Mouse (Mus musculus): ENCODE measurements at regions not wholly inside any gene's neighbourhood (a gene's known extent, or its start where the extent isn't known, plus 50 kb on each side); places are given as distances from the start of the nearest gene placed in this dataset.

- no peak for TF ChIP-seq CTCF (IDR thresholded peaks at IDR 0.05; ENCODE audit: borderline replicate concordance, control insufficient read depth, extremely low read depth, insufficient read depth, low read length, poor library complexity)
- TF ChIP-seq POLR2A (IDR thresholded peaks at IDR 0.05; ENCODE audit: control insufficient read depth, extremely low read depth, insufficient read depth, low read length, poor library complexity), result no peak
These were observed 121.0 kb upstream of the Rreb1 start for GRCm38 (mm10) chr13:37657248-37657647.
